23 mouse cellular contexts compared by ENCODE assay signal in genomic region chr7:90180635-90181034, GRCm38 (mm10). TPM values are rescaled to one million over a fixed set of nuclear protein-coding genes. Genes with fewer than 3 reads are reported as not detected.
DNase-seq lines count a peak whose midpoint lies in the region; ATAC-seq lines count a peak whose summit lies in the region.
"Had no signal": no experiment of that assay in that cellular context is flagged by ENCODE, and none has a peak within 500 bp of the region (broad histone marks: within the 10 kb centered on the region; RNA-seq: fewer than 3 reads in every experiment).

No protein-coding gene starts in this region.

- ATAC-seq in intestine, embryonic 16.5 days = 0 out of 2 replicates have a peak, but pooled peaks have one; percentile 56
- no peak for ATAC-seq in intestine, embryonic 15.5 days
- 0 out of 2 replicates have a peak, but pooled peaks have one; percentile 32 for ATAC-seq in liver, embryonic 16.5 days (ENCODE audit: low read depth)
- ATAC-seq: forebrain, embryonic 14.5 days; forebrain, embryonic 16.5 days had no signal

- no peak overlapping the region for H3K9ac ChIP-seq in intestine, embryonic 16.5 days (ENCODE audit: low read depth, low read length)
- no peak overlapping the region for H3K9ac ChIP-seq in intestine, embryonic 15.5 days
- no peak overlapping the region for H3K9ac ChIP-seq in liver, embryonic 16.5 days (ENCODE audit: low read depth, low read length)
- H3K9ac ChIP-seq: embryonic facial prominence, embryonic 13.5 days; embryonic facial prominence, embryonic 15.5 days; forebrain, embryonic 12.5 days had no signal

- H3K4me2 ChIP-seq in intestine, embryonic 16.5 days (ENCODE audit: low read depth, low read length) = no peak overlapping the region
- H3K4me2 ChIP-seq in intestine, embryonic 15.5 days (replicated peaks) = no peak overlapping the region
- no peak overlapping the region for H3K4me2 ChIP-seq in liver, embryonic 16.5 days (ENCODE audit: low read depth, low read length)
- H3K4me2 ChIP-seq: embryonic facial prominence, embryonic 13.5 days; embryonic facial prominence, embryonic 15.5 days; forebrain, embryonic 12.5 days had no signal

- no peak overlapping the region for H3K27ac ChIP-seq in intestine, embryonic 16.5 days (ENCODE audit: low read length)
- H3K27ac ChIP-seq in intestine, embryonic 15.5 days = no peak overlapping the region
- no peak overlapping the region for H3K27ac ChIP-seq in liver, embryonic 16.5 days (ENCODE audit: low read length)
- H3K27ac ChIP-seq: embryonic facial prominence, embryonic 13.5 days; embryonic facial prominence, embryonic 15.5 days; forebrain, embryonic 10.5 days; forebrain, embryonic 12.5 days had no signal

- H3K27me3 ChIP-seq in intestine, embryonic 16.5 days (replicated peaks; ENCODE audit: control insufficient read depth, insufficient read depth, low read length) = no peaks in the 10 kb centered on the region
- H3K27me3 ChIP-seq in intestine, embryonic 15.5 days (replicated peaks) = no peaks in the 10 kb centered on the region
- H3K27me3 ChIP-seq in liver, embryonic 16.5 days (ENCODE audit: control insufficient read depth, insufficient read depth, low read depth, low read length) = no peaks in the 10 kb centered on the region
- H3K27me3 ChIP-seq: embryonic facial prominence, embryonic 13.5 days; embryonic facial prominence, embryonic 15.5 days; forebrain, embryonic 12.5 days had no signal

- no peaks in the 10 kb centered on the region for H3K9me3 ChIP-seq in intestine, embryonic 16.5 days (ENCODE audit: control insufficient read depth, low read length)
- no peaks in the 10 kb centered on the region for H3K9me3 ChIP-seq in intestine, embryonic 15.5 days
- H3K9me3 ChIP-seq in liver, embryonic 16.5 days (replicated peaks; ENCODE audit: control insufficient read depth, low read length) = no peaks in the 10 kb centered on the region
- H3K9me3 ChIP-seq: embryonic facial prominence, embryonic 13.5 days; embryonic facial prominence, embryonic 15.5 days; forebrain, embryonic 10.5 days; forebrain, embryonic 12.5 days had no signal

- no peaks in the 10 kb centered on the region for H3K4me1 ChIP-seq in intestine, embryonic 16.5 days (ENCODE audit: control insufficient read depth, insufficient read depth, low read length)
- H3K4me1 ChIP-seq in intestine, embryonic 15.5 days (replicated peaks) = no peaks in the 10 kb centered on the region
- H3K4me1 ChIP-seq in liver, embryonic 16.5 days (ENCODE audit: control insufficient read depth, low read depth, low read length) = no peaks in the 10 kb centered on the region
- H3K4me1 ChIP-seq: embryonic facial prominence, embryonic 13.5 days; embryonic facial prominence, embryonic 15.5 days; forebrain, embryonic 10.5 days; forebrain, embryonic 12.5 days had no signal

- DNase-seq in liver (no peak), 416B (ENCODE audit: low read depth) (peak; percentile 12)
- no peak for DNase-seq in spleen, postnatal 4 days (ENCODE audit: low spot score in 2 of 2)
- DNase-seq: adrenal gland, adult 2 months; adrenal gland, postnatal 10 days; adrenal gland, postnatal 25 days; cerebellum, adult 11 months; cerebellum, adult 18-20 months; cerebellum, adult 8-10 months; cerebellum, adult 9-11 months; cerebellum, postnatal 14 days; cerebellum, postnatal 36 days; embryo, embryonic 11 days had no signal

- 89% methylated on average over 1 of the region's 1 CpGs for WGBS in intestine, embryonic 16.5 days
- WGBS in intestine, embryonic 15.5 days = 83% methylated on average over 1 of the region's 1 CpGs
- 95% methylated on average over 1 of the region's 1 CpGs for WGBS in liver, embryonic 16.5 days (ENCODE audit: insufficient replicate concordance)

- H3K36me3 ChIP-seq in intestine, embryonic 16.5 days (ENCODE audit: control insufficient read depth, insufficient read depth, low read length) = peaks cover 9% of the 10 kb centered on the region; the same call in 1 of the 2 replicates
- peaks cover 6% of the 10 kb centered on the region; the same call in 1 of the 2 replicates for H3K36me3 ChIP-seq in intestine, embryonic 15.5 days
- H3K36me3 ChIP-seq in liver, embryonic 16.5 days (ENCODE audit: control insufficient read depth, insufficient read depth) = peaks cover 60% of the 10 kb centered on the region

- H3K4me3 ChIP-seq in intestine, embryonic 16.5 days (ENCODE audit: low read length) = no peak overlapping the region
- no peak overlapping the region for H3K4me3 ChIP-seq in intestine, embryonic 15.5 days (replicated peaks)
- H3K4me3 ChIP-seq in liver, embryonic 16.5 days (ENCODE audit: low read depth, low read length) = no peak overlapping the region
- H3K4me3 ChIP-seq: embryonic facial prominence, embryonic 13.5 days; embryonic facial prominence, embryonic 15.5 days; erythroblast, embryonic 14.5 days; forebrain, embryonic 10.5 days; forebrain, embryonic 12.5 days had no signal

RNA-seq across cellular contexts. Expression of gene Picalm, which starts 50.6 kb away (rescaled TPM):
- polyA plus RNA-seq in intestine, embryonic 16.5 days (2015; fragmentation: Nextera tagmentation; extraction: Ambion mirVana) = 25.5 and 27.0 TPM in 2 replicates
- 30.8 and 33.3 TPM in 2 replicates for polyA plus RNA-seq in intestine, embryonic 15.5 days (2015; fragmentation: Nextera tagmentation; extraction: Ambion mirVana)
- polyA plus RNA-seq in liver, embryonic 16.5 days (2015; fragmentation: Nextera tagmentation; extraction: Ambion mirVana) = 43.6 and 49.6 TPM in 2 replicates
